Mouse (Mus musculus) C2C12 (cell line): ENCODE measurements around the gene Hist1h1a. TPM values are rescaled to one million over a fixed set of nuclear protein-coding genes. Genes with fewer than 3 reads are reported as not detected.
A peak's percentile ranks its signal among the peaks of the same experiment; 100 is the strongest.
"Not testable (repeated sequence)": the region's sequence is repeated elsewhere in the genome, so short reads cannot be mapped to it uniquely, and the experiment has no call there.

Experiments used
- H3K27me3 ChIP-seq: one replicate; pipeline ENCODE4 v1.6.1; 2011; ENCODE audit not compliant: control insufficient read depth, insufficient read depth, insufficient read length
- H3K36me3 ChIP-seq: one replicate; pipeline ENCODE4 v1.6.1; 2011; ENCODE audit not compliant: control insufficient read depth, insufficient read depth
- H3K4me3 ChIP-seq: one replicate; pipeline ENCODE4 v1.5.1; 2011; ENCODE audit warnings: mild to moderate bottlenecking, control low read depth; ENCODE audit not compliant: poor library complexity, insufficient read depth, severe bottlenecking
- H3K79me2 ChIP-seq: one replicate; pipeline ENCODE4 v1.6.1; 2011; ENCODE audit not compliant: control insufficient read depth, insufficient read depth
- H3K79me3 ChIP-seq: one replicate; pipeline ENCODE4 v1.6.1; 2011; ENCODE audit warnings: low read depth, control low read depth
- H3ac ChIP-seq: one replicate; pipeline ENCODE3; 2011; ENCODE audit warnings: low read depth; ENCODE audit not compliant: control insufficient read depth, insufficient read length
- CEBPB ChIP-seq: IDR thresholded peaks from one replicate; pipeline ENCODE4 v1.6.1; 2011; ENCODE audit warnings: low read depth, mild to moderate bottlenecking, control low read depth, moderate library complexity
- CTCF ChIP-seq: IDR thresholded peaks from one replicate; pipeline ENCODE4 v1.5.1; 2011; ENCODE audit not compliant: control insufficient read depth, insufficient read depth, insufficient read length
- FOSL1 ChIP-seq: IDR thresholded peaks from one replicate; pipeline ENCODE4 v1.8.0; 2011; ENCODE audit warnings: mild to moderate bottlenecking, low read length; ENCODE audit not compliant: poor library complexity, insufficient read depth, severe bottlenecking
- MAX ChIP-seq: IDR thresholded peaks from one replicate; pipeline ENCODE4 v1.6.1; 2011; ENCODE audit warnings: mild to moderate bottlenecking, control low read depth
- MYOD1 ChIP-seq: IDR thresholded peaks from one replicate; pipeline ENCODE4 v1.6.1; 2011; ENCODE audit warnings: low read depth; ENCODE audit not compliant: control insufficient read depth, insufficient read length
- MYOG ChIP-seq: IDR thresholded peaks from one replicate; pipeline ENCODE4 v1.6.1; 2011; ENCODE audit not compliant: control insufficient read depth, insufficient read length; ENCODE audit errors: extremely low read depth
- USF1 ChIP-seq: IDR thresholded peaks from one replicate; pipeline ENCODE4 v1.6.1; 2011; ENCODE audit warnings: low read depth, mild to moderate bottlenecking, control low read depth, moderate library complexity
- polyA plus RNA-seq: library from polyadenylated mRNA; unstranded; fragments of >200 nt; fragmentation: generic; extraction: Trizol; gene quantifications from one replicate; pipeline ENCODE4 v1.2.1, GENCODE M21; 2012; ENCODE audit warnings: missing spikeins

The Hist1h1a gene
- polyA plus RNA-seq, 1 experiment: 1.5 TPM

GRCm38 (mm10) chr13:23742007-23742406 lies 21.5 kb upstream of the Hist1h1a start:
- Histone ChIP-seq H3K36me3 (no peaks in the 10 kb centered on the region), H3ac (no peak overlapping the region), H3K4me3 (no peak overlapping the region), H3K79me3 (peaks cover 1% of the 10 kb centered on the region), H3K79me2 (no peaks in the 10 kb centered on the region), H3K27me3 (no peaks in the 10 kb centered on the region)
- TF ChIP-seq FOSL1 (no peak), CEBPB (no peak), USF1 (no peak), MAX (no peak), MYOD1 (no peak), MYOG (no peak), CTCF (no peak)

DNA sequence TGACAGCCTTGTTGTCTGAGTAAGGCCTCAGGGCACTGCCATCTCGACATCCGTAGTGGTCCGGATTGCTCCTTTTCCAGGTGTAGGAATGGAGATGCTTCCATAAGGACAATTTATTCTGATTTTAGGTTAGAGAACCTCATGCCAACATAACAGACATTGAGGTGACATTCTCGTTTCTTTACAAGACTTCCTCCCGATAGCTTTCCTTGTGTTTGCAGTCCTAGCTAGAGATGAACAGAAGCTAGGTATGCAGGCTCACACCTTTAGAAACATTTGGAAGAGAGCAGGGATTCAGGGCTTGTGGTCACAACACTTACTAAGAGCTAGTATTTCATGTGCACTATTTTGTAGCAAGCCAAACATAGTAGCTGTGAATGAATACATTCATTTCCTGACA lies 20.3 kb upstream of the Hist1h1a start:
- Histone ChIP-seq H3K36me3 (no peaks in the 10 kb centered on the region), H3ac (no peak overlapping the region), H3K79me3 (peaks cover 1% of the 10 kb centered on the region), H3K79me2 (no peaks in the 10 kb centered on the region), H3K27me3 (no peaks in the 10 kb centered on the region), H3K4me3 (no peak overlapping the region)
- TF ChIP-seq MYOG: no peak

GRCm38 (mm10) chr13:23743963-23744362 lies 19.5 kb upstream of the Hist1h1a start:
- Histone ChIP-seq H3K36me3 (no peaks in the 10 kb centered on the region), H3K79me3 (peaks cover 1% of the 10 kb centered on the region), H3K27me3 (no peaks in the 10 kb centered on the region), H3ac (no peak overlapping the region), H3K4me3 (no peak overlapping the region), H3K79me2 (no peaks in the 10 kb centered on the region)
- TF ChIP-seq MYOG (no peak), CEBPB (no peak)

- Histone ChIP-seq H3K79me2 (no peaks in the 10 kb centered on the region), H3K4me3 (peak overlapping the region; percentile 23), H3K79me3 (peaks cover 1% of the 10 kb centered on the region), H3ac (peak overlapping the region; percentile 48), H3K36me3 (no peaks in the 10 kb centered on the region), H3K27me3 (no peaks in the 10 kb centered on the region)
- TF ChIP-seq MYOG: no peak
- TF ChIP-seq MAX: peak; percentile 9
- TF ChIP-seq CEBPB: peak; percentile 16
- TF ChIP-seq CTCF: no peak
- no peak for TF ChIP-seq MYOD1
- TF ChIP-seq USF1: no peak
- peak; percentile 10 for TF ChIP-seq FOSL1
Measured at GRCm38 (mm10) chr13:23744421-23745380, 18.8 kb upstream of the Hist1h1a start.

DNA sequence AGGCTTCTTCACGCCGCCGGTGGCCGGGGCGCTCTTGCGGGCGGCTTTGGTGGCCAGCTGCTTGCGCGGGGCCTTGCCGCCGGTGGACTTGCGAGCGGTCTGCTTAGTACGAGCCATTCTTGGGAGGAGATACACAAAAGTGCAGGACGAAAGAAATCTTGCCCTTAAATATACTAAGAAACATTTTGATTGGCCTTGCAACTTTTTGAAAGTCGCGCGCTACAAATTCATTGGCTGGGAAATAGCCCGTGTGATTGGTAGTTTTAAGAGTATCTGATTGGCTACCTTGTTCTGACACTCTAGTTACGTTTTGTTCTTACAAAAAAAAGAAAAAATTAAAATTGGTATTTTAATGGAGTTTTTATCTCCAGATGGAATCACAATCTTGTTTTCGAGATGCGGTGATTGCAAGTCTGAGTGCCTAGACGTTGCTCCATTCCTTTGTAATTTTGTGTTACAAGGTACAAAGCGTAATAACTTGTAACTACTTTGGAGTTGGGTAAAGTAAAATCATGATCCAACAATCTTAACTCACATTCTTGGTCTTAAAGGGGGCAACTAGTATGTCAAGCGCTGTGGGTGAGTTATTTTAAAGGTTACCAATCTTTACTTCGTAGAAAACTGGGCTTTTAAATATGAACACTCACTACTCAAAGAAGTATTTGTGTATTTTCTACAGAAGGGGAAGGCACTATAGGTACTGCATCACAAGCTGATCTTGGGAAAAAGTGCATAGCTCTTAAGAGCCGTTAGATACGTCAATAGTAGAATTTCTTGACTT lies 17.9 kb upstream of the Hist1h1a start, which contains the start of gene Hist1h3c:
Gene Hist1h3c, minus strand, starts transcription at position 222 of the 781 bp plus-strand sequence.
- no peaks in the 10 kb centered on the region for H3K36me3 ChIP-seq
- H3K79me3 ChIP-seq: peaks cover 1% of the 10 kb centered on the region
- H3ac ChIP-seq: peak within 1 kb of the TSS; percentile 76
- H3K27me3 ChIP-seq: no peaks in the 10 kb centered on the region
- no peaks in the 10 kb centered on the region for H3K79me2 ChIP-seq
- TF ChIP-seq CTCF: no peak
- TF ChIP-seq MYOD1: no peak
- no peak for TF ChIP-seq MAX
- peak; percentile 50 for TF ChIP-seq USF1
- TF ChIP-seq FOSL1: no peak
- H3K4me3 ChIP-seq: peak within 1 kb of the TSS; percentile 23

DNA sequence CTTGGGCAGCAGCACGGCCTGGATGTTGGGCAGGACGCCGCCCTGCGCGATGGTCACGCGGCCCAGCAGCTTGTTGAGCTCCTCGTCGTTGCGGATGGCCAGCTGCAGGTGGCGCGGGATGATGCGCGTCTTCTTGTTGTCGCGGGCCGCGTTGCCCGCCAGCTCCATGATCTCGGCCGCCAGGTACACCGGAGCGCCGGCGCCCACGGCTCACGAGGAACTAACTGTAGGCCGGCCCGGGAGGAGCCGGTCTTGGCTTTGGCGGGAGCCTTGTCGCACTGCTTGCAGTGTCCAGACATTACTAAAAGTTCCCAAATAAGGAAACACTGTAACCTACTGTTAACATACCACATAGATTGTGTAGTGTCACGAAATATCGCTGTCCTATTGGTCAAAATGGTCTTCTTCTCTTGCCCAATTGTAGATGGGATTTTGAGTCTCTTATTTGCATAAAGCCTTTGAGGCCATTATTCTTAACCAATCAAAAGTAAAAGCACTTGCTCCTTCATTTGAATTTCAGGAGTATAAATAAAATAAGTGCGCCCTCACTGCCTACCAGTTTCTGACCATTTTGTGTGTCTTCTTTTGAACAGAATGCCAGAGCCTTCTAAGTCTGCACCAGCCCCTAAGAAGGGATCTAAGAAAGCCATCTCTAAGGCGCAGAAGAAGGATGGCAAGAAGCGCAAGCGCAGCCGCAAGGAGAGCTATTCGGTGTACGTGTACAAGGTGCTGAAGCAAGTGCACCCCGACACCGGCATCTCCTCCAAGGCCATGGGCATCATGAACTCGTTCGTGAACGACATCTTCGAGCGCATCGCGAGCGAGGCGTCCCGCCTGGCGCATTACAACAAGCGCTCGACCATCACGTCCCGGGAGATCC lies 17.0 kb upstream of the Hist1h1a start, which contains the start of gene Hist1h2bb:
Gene Hist1h2bb, plus strand, starts transcription at position 534 of the 880 bp plus-strand sequence.
- H3K36me3 ChIP-seq, H3K27me3 ChIP-seq, H3K79me2 ChIP-seq, H3K79me3 ChIP-seq: not testable (repeated sequence)
- Histone ChIP-seq H3ac (peak within 1 kb of the TSS; percentile 76), H3K4me3 (peak within 1 kb of the TSS; percentile 12)
